Mouse (Mus musculus) ES-E14 (cell line): ENCODE measurements around the gene Sbf2. TPM values are rescaled to one million over a fixed set of nuclear protein-coding genes. Genes with fewer than 3 reads are reported as not detected.
"Not testable (repeated sequence)": the region's sequence is repeated elsewhere in the genome, so short reads cannot be mapped to it uniquely, and the experiment has no call there.

Experiments used
- DNase-seq: peaks from one replicate; pipeline ENCODE4 v3.0.0-alpha.2; 2013; ENCODE audit warnings: low read depth, low spot score
- H3K27ac ChIP-seq: 2 replicates; pipeline ENCODE4 v1.5.1; 2012; ENCODE audit warnings: low read depth, mild to moderate bottlenecking, low read length, moderate library complexity, mixed read lengths; ENCODE audit not compliant: poor library complexity, insufficient read depth, severe bottlenecking
- H3K36me3 ChIP-seq: 2 replicates; pipeline ENCODE4 v1.6.1; 2012; ENCODE audit warnings: mild to moderate bottlenecking, low read length, moderate library complexity, mixed read lengths; ENCODE audit not compliant: control insufficient read depth, poor library complexity, insufficient read depth, severe bottlenecking
- H3K4me1 ChIP-seq, 2 experiments: fragments of 150-350 bp in 1 of 2; sonication (generic) in 1 of 2; 2 replicates each; pipeline ENCODE4 v1.6.1; 2012; ENCODE audit warnings: low read length in 2 of 2, mild to moderate bottlenecking in 1 of 2, mixed read lengths in 1 of 2; ENCODE audit not compliant: control insufficient read depth in 2 of 2, insufficient read depth in 2 of 2, poor library complexity in 1 of 2
- H3K4me3 ChIP-seq, 2 experiments: fragments of 150-350 bp in 1 of 2; sonication (generic) in 1 of 2; 2 replicates each; pipeline ENCODE4 v1.5.1; 2012; ENCODE audit warnings: low read length in 2 of 2, low read depth in 1 of 2, mild to moderate bottlenecking in 1 of 2, mixed read lengths in 1 of 2; ENCODE audit not compliant: insufficient read depth in 1 of 2, poor library complexity in 1 of 2, severe bottlenecking in 1 of 2
- H3K9ac ChIP-seq: 2 replicates; pipeline ENCODE4 v1.6.1; 2012; ENCODE audit warnings: low read depth, mild to moderate bottlenecking, low read length, mixed read lengths; ENCODE audit not compliant: poor library complexity, insufficient read depth, severe bottlenecking
- H3K9me3 ChIP-seq: fragments of 150-350 bp; sonication (generic); 2 replicates; pipeline ENCODE4 v1.6.1; 2012; ENCODE audit warnings: low read depth, mild to moderate bottlenecking, low read length; ENCODE audit not compliant: control insufficient read depth, insufficient read depth
- CHD2 ChIP-seq: IDR thresholded peaks from 2 replicates; pipeline ENCODE4 v1.6.1; 2014; ENCODE audit warnings: mild to moderate bottlenecking, low read depth, low read length, inconsistent platforms
- HCFC1 ChIP-seq: IDR thresholded peaks from 2 replicates; pipeline ENCODE4 v1.6.1; 2012; ENCODE audit warnings: low read length, inconsistent platforms, borderline replicate concordance; ENCODE audit not compliant: insufficient read depth
- MAFK ChIP-seq: IDR thresholded peaks from 2 replicates; pipeline ENCODE4 v1.6.1; 2014; ENCODE audit warnings: mild to moderate bottlenecking, low read depth, low read length, inconsistent platforms; ENCODE audit not compliant: insufficient read depth
- ZC3H11A ChIP-seq: IDR thresholded peaks from 2 replicates; pipeline ENCODE4 v1.6.1; 2012; ENCODE audit warnings: low read depth, mild to moderate bottlenecking, inconsistent platforms, low read length, borderline replicate concordance
- ZNF384 ChIP-seq: IDR thresholded peaks from 2 replicates; pipeline ENCODE4 v1.6.1; 2012; ENCODE audit warnings: low read depth, low read length, inconsistent platforms
- in situ Hi-C, 2 experiments: fragments of 600-800 bp; cut with MboI; formaldehyde crosslinking; loops; one replicate each; pipeline ENCODE4 v1.15.1; 2025; ENCODE audit warnings: low sequenced_read_pairs in 2 of 2, inconsistent platforms in 1 of 2; ENCODE audit not compliant: unreplicated experiment in 2 of 2
- total RNA-seq: library from RNA; depleted of rRNA; stranded (reverse); fragments of 300-350 nt; gene quantifications from 2 replicates; pipeline ENCODE4 v1.2.3, GENCODE M21; 2012

The Sbf2 gene
- total RNA-seq, 1 experiment, result 17.4 TPM

GRCm38 (mm10) chr7:110416318-110416717 lies 198.4 kb downstream of the Sbf2 start:
- in situ Hi-C loops, result loop anchor here in 1 of 2 experiments (10.0 kb wide), 1 partner anchor 58 kb away; no protein-coding TSS in a partner anchor
- Histone ChIP-seq H3K9me3 (no peaks in the 10 kb centered on the region), H3K36me3 (no peaks in the 10 kb centered on the region), H3K4me1 (no peaks in the 10 kb centered on the region), H3K27ac (no peak overlapping the region), H3K4me3 (no peak overlapping the region), H3K9ac (no peak overlapping the region)
- DNase-seq, result no peak
- TF ChIP-seq HCFC1, result no peak

- H3K9ac ChIP-seq, result no peak overlapping the region
- TF ChIP-seq ZC3H11A, result no peak
- no peak for TF ChIP-seq HCFC1
- TF ChIP-seq CHD2, result no peak
- no peak for TF ChIP-seq MAFK
- no peak for TF ChIP-seq ZNF384
- H3K4me1 ChIP-seq, result no peaks in the 10 kb centered on the region
- no peak overlapping the region for H3K27ac ChIP-seq
- DNase-seq, result no peak
- H3K4me3 ChIP-seq, result no peak overlapping the region
- H3K9me3 ChIP-seq, result no peaks in the 10 kb centered on the region
- in situ Hi-C loops, result loop anchor here in 1 of 2 experiments (10.0 kb wide), 1 partner anchor 61 kb away; no protein-coding TSS in a partner anchor
- no peaks in the 10 kb centered on the region for H3K36me3 ChIP-seq
Observed at GRCm38 (mm10) chr7:110414276-110414675, 200.4 kb downstream of the Sbf2 start.

GRCm38 (mm10) chr7:110402092-110402491 lies 212.6 kb downstream of the Sbf2 start:
- H3K27ac ChIP-seq, result no peak overlapping the region
- H3K36me3 ChIP-seq, result no peaks in the 10 kb centered on the region
- H3K9me3 ChIP-seq, result no peaks in the 10 kb centered on the region
- no peak for TF ChIP-seq ZC3H11A
- no peak for TF ChIP-seq ZNF384
- no peak for TF ChIP-seq MAFK
- no peak for TF ChIP-seq HCFC1
- no peak for TF ChIP-seq CHD2
- DNase-seq, result no peak
- no peak overlapping the region for H3K4me3 ChIP-seq
- H3K9ac ChIP-seq, result no peak overlapping the region
- in situ Hi-C loops, result no loop called here
- no peaks in the 10 kb centered on the region for H3K4me1 ChIP-seq

GRCm38 (mm10) chr7:110392576-110392975 lies 222.1 kb downstream of the Sbf2 start:
- Histone ChIP-seq H3K9ac (no peak overlapping the region), H3K27ac (no peak overlapping the region), H3K9me3 (no peaks in the 10 kb centered on the region), H3K4me3 (no peak overlapping the region), H3K36me3 (no peaks in the 10 kb centered on the region; the same call in 1 of the 2 replicates), H3K4me1 (no peaks in the 10 kb centered on the region)
- no peak for TF ChIP-seq ZNF384
- TF ChIP-seq HCFC1, result no peak
- TF ChIP-seq CHD2, result no peak
- TF ChIP-seq ZC3H11A, result no peak
- no peak for TF ChIP-seq MAFK
- no peak for DNase-seq
- in situ Hi-C loops, result loop anchor here in 1 of 2 experiments (25.0 kb wide), 1 partner anchor 245 kb away; the partner anchor contains the start of gene Adm

GRCm38 (mm10) chr7:110391632-110392031 lies 223.1 kb downstream of the Sbf2 start:
- TF ChIP-seq HCFC1, result no peak
- no peak for TF ChIP-seq CHD2
- TF ChIP-seq MAFK, result no peak
- no peak for TF ChIP-seq ZC3H11A
- no peak for TF ChIP-seq ZNF384

GRCm38 (mm10) chr7:110388889-110389288 lies 225.8 kb downstream of the Sbf2 start:
- not testable (repeated sequence) for H3K27ac ChIP-seq, DNase-seq, H3K4me3 ChIP-seq, H3K9me3 ChIP-seq, H3K9ac ChIP-seq, H3K4me1 ChIP-seq, H3K36me3 ChIP-seq
- in situ Hi-C loops, result loop anchor here in 1 of 2 experiments (25.0 kb wide), 1 partner anchor 248 kb away; the partner anchor contains the start of gene Adm

More at GRCm38 (mm10) chr7:110391632-110392031, 223.1 kb downstream of the Sbf2 start:
- Histone ChIP-seq H3K4me3 (no peak overlapping the region), H3K9ac (no peak overlapping the region), H3K4me1 (no peaks in the 10 kb centered on the region), H3K9me3 (no peaks in the 10 kb centered on the region), H3K36me3 (no peaks in the 10 kb centered on the region; the same call in 1 of the 2 replicates), H3K27ac (no peak overlapping the region)
- no peak for DNase-seq
- in situ Hi-C loops, result loop anchor here in 1 of 2 experiments (25.0 kb wide), 1 partner anchor 246 kb away; the partner anchor contains the start of gene Adm
